Mouse (Mus musculus) lung, postnatal 0 days (tissue): ENCODE results near the gene Tmem184b. TPM values are rescaled to one million over a fixed set of nuclear protein-coding genes. Genes with fewer than 3 reads are reported as not detected.

Experiments used
- ATAC-seq: fragments of 200-750 bp; cut with Nextera tagmentation; 2 replicates; pipeline ENCODE4 v1.8.0; 2017; ENCODE audit warnings: moderate library complexity
- DNase-seq: peaks from one replicate; pipeline ENCODE4 v3.0.0-alpha.2; 2016; ENCODE audit warnings: low spot score
- H3K27ac ChIP-seq: fragments of 300-500 bp; sonication (generic); 2 replicates; pipeline ENCODE4 v1.5.1; 2014; ENCODE audit warnings: antibody characterized with exemption, mild to moderate bottlenecking, low read length, mixed read lengths
- H3K27me3 ChIP-seq: fragments of 300-500 bp; sonication (generic); replicated peaks from 2 replicates; pipeline ENCODE4 v1.6.1; 2014; ENCODE audit warnings: low read length, mixed read lengths; ENCODE audit not compliant: insufficient read depth
- H3K36me3 ChIP-seq: fragments of 300-500 bp; sonication (generic); 2 replicates; pipeline ENCODE4 v1.6.1; 2014; ENCODE audit warnings: low read length, mixed read lengths; ENCODE audit not compliant: insufficient read depth
- H3K4me1 ChIP-seq: fragments of 300-500 bp; sonication (generic); 2 replicates; pipeline ENCODE4 v1.6.1; 2014; ENCODE audit warnings: antibody characterized with exemption, low read depth, low read length, mixed read lengths; ENCODE audit not compliant: insufficient read depth
- H3K4me2 ChIP-seq: fragments of 300-500 bp; sonication (generic); replicated peaks from 2 replicates; pipeline ENCODE4 v1.6.1; 2014; ENCODE audit warnings: low read depth, mild to moderate bottlenecking, low read length, moderate library complexity, mixed read lengths
- H3K4me3 ChIP-seq: fragments of 300-500 bp; sonication (generic); 2 replicates; pipeline ENCODE4 v1.5.1; 2014; ENCODE audit warnings: low read depth, low read length
- H3K9ac ChIP-seq: fragments of 300-500 bp; sonication (generic); replicated peaks from 2 replicates; pipeline ENCODE4 v1.6.1; 2014; ENCODE audit warnings: low read depth, mild to moderate bottlenecking
- H3K9me3 ChIP-seq: fragments of 300-500 bp; sonication (generic); 2 replicates; pipeline ENCODE4 v1.6.1; 2016; ENCODE audit warnings: low read length, mixed read lengths
- CTCF ChIP-seq: IDR thresholded peaks from 2 replicates; pipeline ENCODE4 v1.5.1; 2016; ENCODE audit warnings: antibody characterized with exemption, mild to moderate bottlenecking
- EP300 ChIP-seq: IDR thresholded peaks from 2 replicates; pipeline ENCODE4 v1.6.1; 2016; ENCODE audit warnings: antibody characterized with exemption, mild to moderate bottlenecking, control low read depth
- WGBS: fragments of 180-500 bp; shearing (Covaris S2); extraction: QIAGEN DNeasy Blood & Tissue Kit; methylation state at CpG from one replicate; pipeline ENCODE4 v1.1.7; 2014; 5-methylcytosine and 5-hydroxymethylcytosine counted together
- polyA plus RNA-seq: library from polyadenylated mRNA; unstranded; fragments of >200 nt; fragmentation: Nextera tagmentation; extraction: Ambion mirVana; gene quantifications from 2 replicates; pipeline ENCODE4 v1.2.1, GENCODE M21; 2015

The Tmem184b gene
- polyA plus RNA-seq: 55.3 and 56.7 TPM in 2 replicates

- Histone ChIP-seq H3K9ac (peak within 1 kb of the TSS; percentile 81), H3K36me3 (no peaks in the 10 kb centered on the region), H3K4me3 (peak within 1 kb of the TSS; percentile 82), H3K4me1 (peaks cover 25% of the 10 kb centered on the region), H3K9me3 (no peaks in the 10 kb centered on the region), H3K4me2 (peak within 1 kb of the TSS; percentile 87), H3K27ac (peak within 1 kb of the TSS; percentile 62), H3K27me3 (no peaks in the 10 kb centered on the region)
- WGBS: under 1% methylated on average over 83 of the region's 90 CpGs
- DNase-seq: peak; percentile 93
- peak; percentile 93 for ATAC-seq
- TF ChIP-seq CTCF (no peak), EP300 (no peak)
Measured at GRCm38 (mm10) chr15:79402836-79403762, at the start of gene Tmem184b. Gene Tmem184b (minus strand): TSS chr15:79403569.

DNA sequence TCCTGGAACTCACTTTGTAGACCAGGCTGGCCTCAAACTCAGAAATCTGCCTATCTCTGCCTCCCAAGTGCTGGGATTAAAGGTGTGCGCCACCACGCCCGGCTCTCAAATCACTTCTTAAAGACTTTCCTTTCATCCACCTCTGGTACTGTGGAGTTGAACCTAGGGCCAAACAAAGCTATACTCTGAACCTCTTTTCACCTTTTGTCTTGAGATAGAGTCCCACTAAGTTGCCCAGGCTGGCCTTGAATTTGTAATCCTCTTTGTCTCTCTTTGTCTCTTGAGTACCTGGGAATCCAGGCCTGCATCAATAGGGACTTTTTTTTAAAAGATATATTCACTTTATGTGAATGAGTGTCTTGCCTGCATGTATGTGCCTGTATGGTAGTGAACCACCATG is 44.7 kb upstream of the Tmem184b start:
- TF ChIP-seq CTCF: no peak
- no peak for TF ChIP-seq EP300
- no peak overlapping the region for H3K4me2 ChIP-seq
- 79% methylated on average over 3 of the region's 3 CpGs for WGBS
- no peak overlapping the region for H3K4me3 ChIP-seq
- no peak overlapping the region for H3K9ac ChIP-seq
- no peaks in the 10 kb centered on the region for H3K4me1 ChIP-seq
- ATAC-seq (no peak), DNase-seq (no peak)
- no peaks in the 10 kb centered on the region for H3K27me3 ChIP-seq
- no peaks in the 10 kb centered on the region for H3K9me3 ChIP-seq
- no peaks in the 10 kb centered on the region for H3K36me3 ChIP-seq
- no peak overlapping the region for H3K27ac ChIP-seq

DNA sequence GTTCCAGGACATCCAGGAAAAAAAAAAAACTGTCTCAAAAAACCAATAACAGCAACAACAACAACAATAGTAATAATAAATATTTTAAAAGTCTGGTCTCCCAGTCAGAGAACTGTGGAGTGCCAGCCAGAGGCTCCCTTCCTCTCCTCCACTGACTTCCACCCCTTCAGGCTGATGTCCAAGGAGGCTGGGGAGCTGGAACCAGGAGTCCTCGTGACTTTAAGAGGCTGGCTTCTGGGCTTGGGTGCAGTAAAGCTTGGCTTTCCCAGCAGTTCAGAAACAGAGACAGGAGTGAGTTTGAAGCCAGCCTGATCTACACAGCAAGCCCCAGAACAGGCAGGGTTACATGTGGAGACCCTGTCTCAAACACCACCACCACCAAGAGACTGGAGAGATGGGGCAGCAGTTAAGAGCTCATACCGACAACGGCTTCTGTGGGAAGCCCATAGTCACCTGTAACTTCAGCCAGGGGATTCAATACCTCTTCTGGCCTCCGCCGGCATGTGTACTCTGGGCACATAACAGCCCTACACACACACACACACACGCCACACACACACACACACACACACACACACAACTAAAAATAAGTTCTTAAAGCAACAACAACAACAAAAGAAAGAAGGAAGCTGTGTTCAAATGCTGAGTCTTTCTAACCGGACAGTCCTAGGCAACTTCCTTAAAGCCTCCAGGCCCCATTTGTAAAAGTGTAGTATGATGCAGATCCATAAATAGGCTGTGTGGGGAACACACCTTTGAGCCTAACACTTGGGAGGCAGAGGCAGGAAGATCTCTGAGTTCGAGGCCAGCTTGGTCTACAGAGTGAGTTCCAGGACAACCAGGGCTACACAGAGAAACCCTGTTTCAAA is 42.7 kb upstream of the Tmem184b start:
- Histone ChIP-seq H3K4me1 (peaks cover 8% of the 10 kb centered on the region; the same call in 1 of the 2 replicates), H3K36me3 (no peaks in the 10 kb centered on the region), H3K4me3 (no peak overlapping the region), H3K9me3 (no peaks in the 10 kb centered on the region), H3K4me2 (no peak overlapping the region), H3K27ac (no peak overlapping the region), H3K9ac (no peak overlapping the region), H3K27me3 (no peaks in the 10 kb centered on the region)
- ATAC-seq (no peak), DNase-seq (peak; percentile 38)
- 59% methylated on average over 8 of the region's 8 CpGs for WGBS
- no peak for TF ChIP-seq CTCF
- no peak for TF ChIP-seq EP300

- 71% methylated on average over 5 of the region's 7 CpGs for WGBS
- H3K9ac ChIP-seq: no peak overlapping the region
Measured at GRCm38 (mm10) chr15:79443856-79444410, 40.6 kb upstream of the Tmem184b start.

GRCm38 (mm10) chr15:79442961-79443518 is 39.7 kb upstream of the Tmem184b start:
- Histone ChIP-seq H3K4me1 (peaks cover 30% of the 10 kb centered on the region; the same call in 1 of the 2 replicates), H3K27ac (no peak overlapping the region), H3K36me3 (no peaks in the 10 kb centered on the region), H3K4me3 (no peak overlapping the region), H3K9ac (no peak overlapping the region), H3K4me2 (no peak overlapping the region), H3K9me3 (no peaks in the 10 kb centered on the region), H3K27me3 (no peaks in the 10 kb centered on the region)
- TF ChIP-seq EP300 (no peak), CTCF (no peak)
- ATAC-seq (no peak), DNase-seq (no peak)
- 85% methylated on average over 9 of the region's 9 CpGs for WGBS

More at GRCm38 (mm10) chr15:79443856-79444410, 40.6 kb upstream of the Tmem184b start:
- H3K9me3 ChIP-seq: no peaks in the 10 kb centered on the region
- no peak overlapping the region for H3K27ac ChIP-seq
- no peak overlapping the region for H3K4me2 ChIP-seq
- DNase-seq (no peak), ATAC-seq (no peak)
- H3K4me3 ChIP-seq: no peak overlapping the region
- no peaks in the 10 kb centered on the region for H3K36me3 ChIP-seq
- peaks cover 25% of the 10 kb centered on the region; the same call in 1 of the 2 replicates for H3K4me1 ChIP-seq
- no peaks in the 10 kb centered on the region for H3K27me3 ChIP-seq
- TF ChIP-seq CTCF: no peak
- no peak for TF ChIP-seq EP300
